Mouse (Mus musculus) cerebellum, adult 2 months (tissue): ENCODE measurements around the gene Blcap. TPM values are rescaled to one million over a fixed set of nuclear protein-coding genes. Genes with fewer than 3 reads are reported as not detected.

Experiments
- DNase-seq, 2 experiments: peaks; one replicate each; pipeline ENCODE4 v3.0.0; 2021
- H3K27ac ChIP-seq: fragments of 200-500 bp; 2 replicates; pipeline ENCODE4 v1.5.1; 2012; ENCODE audit warnings: low read length, control low read depth, inconsistent platforms; ENCODE audit not compliant: insufficient read depth
- H3K27me3 ChIP-seq: fragments of 200-500 bp; 2 replicates; pipeline ENCODE4 v1.6.1; 2012; ENCODE audit warnings: inconsistent platforms, mild to moderate bottlenecking, low read length, moderate library complexity; ENCODE audit not compliant: control insufficient read depth, insufficient read depth
- H3K4me1 ChIP-seq: fragments of 200-500 bp; 2 replicates; pipeline ENCODE4 v1.6.1; 2011; ENCODE audit warnings: low read length; ENCODE audit not compliant: control insufficient read depth, insufficient read depth
- H3K4me3 ChIP-seq: fragments of 200-500 bp; replicated peaks from 2 replicates; pipeline ENCODE3; 2011; ENCODE audit warnings: mild to moderate bottlenecking, low read depth, low read length, control low read depth; ENCODE audit not compliant: insufficient read depth
- CTCF ChIP-seq: fragments of 200-500 bp; IDR thresholded peaks from 2 replicates; pipeline ENCODE4 v1.5.1; 2011; ENCODE audit warnings: low read depth, mild to moderate bottlenecking, control low read depth, low read length, moderate library complexity, borderline replicate concordance; ENCODE audit not compliant: insufficient read depth
- POLR2A ChIP-seq: fragments of 200-500 bp; IDR thresholded peaks from 2 replicates; pipeline ENCODE4 v1.6.1; 2011; ENCODE audit warnings: low read length, control low read depth, borderline replicate concordance; ENCODE audit not compliant: insufficient read depth
- WGBS: fragments of 180-500 bp; shearing (Covaris S2); methylation state at CpG from one replicate; pipeline ENCODE4 v1.1.7; 2018; 5-methylcytosine and 5-hydroxymethylcytosine counted together
- polyA plus RNA-seq: library from polyadenylated mRNA; depleted of rRNA; stranded (reverse); fragments of >200 nt; gene quantifications from 2 replicates; pipeline ENCODE4 v1.2.3, GENCODE M21; 2012; rRNA removed

Blcap gene
- polyA plus RNA-seq, 1 experiment, result 124 TPM

GRCm38 (mm10) chr2:157512859-157513258, 58.2 kb downstream of the Blcap start:
- 80% methylated on average over 9 of the region's 9 CpGs for WGBS
- no peaks in the 10 kb centered on the region; the same call in 1 of the 2 replicates for H3K27me3 ChIP-seq
- H3K27ac ChIP-seq, result no peak overlapping the region
- DNase-seq, result no peak
- H3K4me1 ChIP-seq, result no peaks in the 10 kb centered on the region; the same call in 1 of the 2 replicates
- H3K4me3 ChIP-seq, result no peak overlapping the region
- TF ChIP-seq CTCF (no peak), POLR2A (no peak)

- H3K27ac ChIP-seq, result no peak overlapping the region
- DNase-seq, result no peak
- H3K4me1 ChIP-seq, result no peaks in the 10 kb centered on the region; the same call in 1 of the 2 replicates
- 79% methylated on average over 4 of the region's 4 CpGs for WGBS
- no peaks in the 10 kb centered on the region; the same call in 1 of the 2 replicates for H3K27me3 ChIP-seq
- no peak for TF ChIP-seq CTCF
- no peak for TF ChIP-seq POLR2A
- H3K4me3 ChIP-seq, result no peak overlapping the region
Measured at GRCm38 (mm10) chr2:157510031-157510430, 61.0 kb downstream of the Blcap start.

DNA sequence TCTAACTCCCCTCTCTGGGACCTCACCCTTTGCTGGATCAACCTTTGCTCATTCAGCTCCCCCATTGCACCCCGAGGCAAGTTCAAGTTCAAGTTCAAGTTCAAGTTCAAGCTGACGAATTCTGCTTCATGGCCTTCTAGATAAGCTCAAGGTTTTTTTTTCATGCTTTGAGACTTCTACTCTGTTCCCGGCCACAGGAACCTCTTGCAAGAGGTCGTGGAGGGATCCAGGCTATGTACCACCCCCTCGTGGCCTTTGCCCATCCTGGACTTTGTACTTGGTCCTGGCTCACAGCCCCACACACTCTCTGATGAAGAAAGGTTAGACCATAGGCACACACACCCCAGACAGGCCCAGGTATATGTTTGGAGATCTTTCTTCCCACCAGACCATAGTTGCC, 61.9 kb downstream of the Blcap start:
- WGBS, result 84% methylated on average over 5 of the region's 5 CpGs

DNA sequence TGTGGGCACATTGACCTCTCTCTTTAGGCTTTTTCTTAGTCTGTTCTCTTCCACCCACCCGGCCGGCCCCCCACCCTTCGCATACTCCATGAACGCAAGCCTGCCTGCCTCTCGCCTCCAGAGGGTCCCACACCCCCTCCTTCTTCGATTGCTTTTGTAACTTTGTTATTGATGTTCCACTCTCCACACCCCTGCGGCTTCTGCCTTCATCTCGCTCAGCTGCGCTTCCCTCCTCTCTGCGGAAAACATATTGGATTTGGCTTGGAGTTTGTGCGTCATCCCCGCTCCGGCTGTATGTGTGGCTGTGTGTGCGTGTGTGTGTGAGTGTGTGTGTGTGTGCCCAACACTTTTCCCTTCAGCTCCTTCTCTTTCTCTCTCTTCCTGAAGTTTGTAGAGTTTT, 64.3 kb downstream of the Blcap start:
- no peak for DNase-seq
- Histone ChIP-seq H3K27ac (no peak overlapping the region), H3K27me3 (no peaks in the 10 kb centered on the region), H3K4me1 (no peaks in the 10 kb centered on the region; the same call in 1 of the 2 replicates), H3K4me3 (no peak overlapping the region)
- no peak for TF ChIP-seq CTCF
- TF ChIP-seq POLR2A, result no peak
- WGBS, result 18% methylated on average over 14 of the region's 14 CpGs

More for the DNA sequence above, 61.9 kb downstream of the Blcap start:
- no peak overlapping the region for H3K4me3 ChIP-seq
- H3K27me3 ChIP-seq, result no peaks in the 10 kb centered on the region; the same call in 1 of the 2 replicates
- DNase-seq, result no peak
- no peaks in the 10 kb centered on the region; the same call in 1 of the 2 replicates for H3K4me1 ChIP-seq
- H3K27ac ChIP-seq, result no peak overlapping the region
- TF ChIP-seq CTCF, result no peak
- no peak for TF ChIP-seq POLR2A

Other genes with a start within 250 kb of the Blcap start
- 0.28 TPM in 1 of 2 replicates, not detected in the other for gene Ghrh, start 223.8 kb downstream of the Blcap start, polyA plus RNA-seq
- gene Manbal, start 203.7 kb downstream of the Blcap start, polyA plus RNA-seq, result 96.2 and 101 TPM in 2 replicates
- gene Src, start 152.8 kb downstream of the Blcap start, polyA plus RNA-seq, result 47.0 and 48.3 TPM in 2 replicates
- gene Nnat, start 11.2 kb downstream of the Blcap start, polyA plus RNA-seq, result 162 and 198 TPM in 2 replicates
- 30.0 and 31.6 TPM in 2 replicates for gene Ctnnbl1, start 166.1 kb upstream of the Blcap start, polyA plus RNA-seq